Mouse (Mus musculus) intestine, embryonic 15.5 days (tissue): ENCODE data around the gene Usp37. TPM values are rescaled to one million over a fixed set of nuclear protein-coding genes. Genes with fewer than 3 reads are reported as not detected.
"Not testable (repeated sequence)": the region's sequence is repeated elsewhere in the genome, so short reads cannot be mapped to it uniquely, and the experiment has no call there.

Source experiments
- ATAC-seq: fragments of 200-750 bp; cut with Nextera tagmentation; 2 replicates; pipeline ENCODE4 v1.8.0; 2017; ENCODE audit warnings: moderate TSS enrichment, moderate library complexity
- H3K27ac ChIP-seq: fragments of 300-500 bp; sonication (generic); 2 replicates; pipeline ENCODE4 v1.5.1; 2015; ENCODE audit warnings: mild to moderate bottlenecking, inconsistent platforms
- H3K27me3 ChIP-seq: fragments of 300-500 bp; sonication (generic); replicated peaks from 2 replicates; pipeline ENCODE4 v1.6.1; 2015; ENCODE audit warnings: inconsistent platforms
- H3K36me3 ChIP-seq: fragments of 300-500 bp; sonication (generic); 2 replicates; pipeline ENCODE4 v1.6.1; 2015; ENCODE audit warnings: inconsistent platforms
- H3K4me1 ChIP-seq: fragments of 300-500 bp; sonication (generic); replicated peaks from 2 replicates; pipeline ENCODE4 v1.6.1; 2015; ENCODE audit warnings: inconsistent platforms
- H3K4me2 ChIP-seq: fragments of 300-500 bp; sonication (generic); replicated peaks from 2 replicates; pipeline ENCODE4 v1.6.1; 2015; ENCODE audit warnings: mild to moderate bottlenecking, inconsistent platforms
- H3K4me3 ChIP-seq: fragments of 300-500 bp; sonication (generic); replicated peaks from 2 replicates; pipeline ENCODE4 v1.5.1; 2015; ENCODE audit warnings: inconsistent platforms
- H3K9ac ChIP-seq: fragments of 300-500 bp; sonication (generic); 2 replicates; pipeline ENCODE4 v1.6.1; 2015; ENCODE audit warnings: inconsistent platforms
- H3K9me3 ChIP-seq: fragments of 300-500 bp; sonication (generic); 2 replicates; pipeline ENCODE4 v1.6.1; 2016; ENCODE audit warnings: inconsistent platforms
- WGBS: fragments of 180-500 bp; shearing (Covaris S2); methylation state at CpG from one replicate; pipeline ENCODE4 v1.1.7; 2015; 5-methylcytosine and 5-hydroxymethylcytosine counted together
- polyA plus RNA-seq: library from polyadenylated mRNA; unstranded; fragments of >200 nt; fragmentation: Nextera tagmentation; extraction: Ambion mirVana; gene quantifications from 2 replicates; pipeline ENCODE4 v1.2.1, GENCODE M21; 2015

Usp37 gene
- polyA plus RNA-seq, 1 experiment from 2014 or later, result 26.0 TPM

GRCm38 (mm10) chr1:74524746-74525145, 19.3 kb downstream of the Usp37 start:
- Histone ChIP-seq H3K27me3 (no peaks in the 10 kb centered on the region), H3K4me2 (no peak overlapping the region), H3K4me3 (no peak overlapping the region), H3K27ac (no peak overlapping the region), H3K36me3 (peaks cover 30% of the 10 kb centered on the region), H3K9me3 (no peaks in the 10 kb centered on the region), H3K4me1 (no peaks in the 10 kb centered on the region), H3K9ac (no peak overlapping the region)
- ATAC-seq, result no peak
- 88% methylated on average over 4 of the region's 4 CpGs for WGBS

- no peak overlapping the region for H3K27ac ChIP-seq
- H3K36me3 ChIP-seq, result peaks cover 16% of the 10 kb centered on the region
- no peaks in the 10 kb centered on the region for H3K4me1 ChIP-seq
- ATAC-seq, result no peak
- no peak overlapping the region for H3K4me2 ChIP-seq
- no peak overlapping the region for H3K9ac ChIP-seq
- no peaks in the 10 kb centered on the region for H3K9me3 ChIP-seq
- no peak overlapping the region for H3K4me3 ChIP-seq
- H3K27me3 ChIP-seq, result no peaks in the 10 kb centered on the region
These were observed 24.2 kb downstream of the Usp37 start for GRCm38 (mm10) chr1:74519875-74520274.

- not testable (repeated sequence) for H3K4me3 ChIP-seq, H3K4me2 ChIP-seq, H3K9ac ChIP-seq, H3K36me3 ChIP-seq, H3K4me1 ChIP-seq, H3K27ac ChIP-seq, H3K27me3 ChIP-seq, H3K9me3 ChIP-seq
- peak; percentile 60 for ATAC-seq
- 67% methylated on average over 1 of the region's 1 CpGs for WGBS
These were observed 31.1 kb downstream of the Usp37 start for GRCm38 (mm10) chr1:74512999-74513398.

- Histone ChIP-seq H3K36me3 (0 out of 2 replicates have a peak, but pooled peaks cover 3% of the 10 kb centered on the region), H3K9ac (no peak overlapping the region), H3K4me2 (no peak overlapping the region), H3K4me3 (no peak overlapping the region), H3K27me3 (no peaks in the 10 kb centered on the region), H3K27ac (no peak overlapping the region), H3K4me1 (peaks cover 10% of the 10 kb centered on the region), H3K9me3 (no peaks in the 10 kb centered on the region)
- no peak for ATAC-seq
- WGBS, result 86% methylated on average over 5 of the region's 5 CpGs
These were observed 32.8 kb downstream of the Usp37 start for GRCm38 (mm10) chr1:74511306-74511705.

GRCm38 (mm10) chr1:74507780-74508179, 36.3 kb downstream of the Usp37 start:
- peak overlapping the region; percentile 71 for H3K4me2 ChIP-seq

GRCm38 (mm10) chr1:74506471-74506881, 37.6 kb downstream of the Usp37 start:
- peak overlapping the region; percentile 88 for H3K27ac ChIP-seq
- H3K9ac ChIP-seq, result peak overlapping the region; percentile 92
- under 1% methylated on average over 34 of the region's 34 CpGs for WGBS
- H3K4me3 ChIP-seq, result peak overlapping the region; percentile 87
- no peaks in the 10 kb centered on the region for H3K9me3 ChIP-seq
- no peaks in the 10 kb centered on the region for H3K27me3 ChIP-seq
- peak overlapping the region; percentile 71 for H3K4me2 ChIP-seq
- H3K4me1 ChIP-seq, result peaks cover 14% of the 10 kb centered on the region
- no peaks in the 10 kb centered on the region for H3K36me3 ChIP-seq
- peak; percentile 26 for ATAC-seq

More at GRCm38 (mm10) chr1:74507780-74508179, 36.3 kb downstream of the Usp37 start:
- no peak for ATAC-seq
- no peak overlapping the region for H3K4me3 ChIP-seq
- no peaks in the 10 kb centered on the region for H3K27me3 ChIP-seq
- peaks cover 14% of the 10 kb centered on the region for H3K4me1 ChIP-seq
- 0 out of 2 replicates have a peak, but pooled peaks cover 2% of the 10 kb centered on the region for H3K36me3 ChIP-seq
- 94% methylated on average over 2 of the region's 2 CpGs for WGBS
- H3K9me3 ChIP-seq, result no peaks in the 10 kb centered on the region
- H3K9ac ChIP-seq, result no peak overlapping the region
- no peak overlapping the region for H3K27ac ChIP-seq

GRCm38 (mm10) chr1:74505721-74506464, 38.2 kb downstream of the Usp37 start, which contains the start of gene Cnot9:
Cnot9 (plus strand) TSS chr1:74506058.
- no peaks in the 10 kb centered on the region for H3K27me3 ChIP-seq
- H3K9me3 ChIP-seq, result no peaks in the 10 kb centered on the region
- ATAC-seq, result peak; percentile 100
- H3K27ac ChIP-seq, result peak within 1 kb of the TSS; percentile 88
- H3K9ac ChIP-seq, result peak within 1 kb of the TSS; percentile 92
- H3K4me2 ChIP-seq, result peak within 1 kb of the TSS; percentile 71
- WGBS, result under 1% methylated on average over 63 of the region's 64 CpGs
- H3K4me3 ChIP-seq, result peak within 1 kb of the TSS; percentile 87
- peaks cover 14% of the 10 kb centered on the region for H3K4me1 ChIP-seq
- H3K36me3 ChIP-seq, result no peaks in the 10 kb centered on the region

- peak overlapping the region; percentile 65 for H3K9ac ChIP-seq
- H3K4me1 ChIP-seq, result peaks cover 14% of the 10 kb centered on the region
- ATAC-seq, result peak; percentile 78
- peak overlapping the region; percentile 87 for H3K4me3 ChIP-seq
- no peaks in the 10 kb centered on the region for H3K27me3 ChIP-seq
- H3K36me3 ChIP-seq, result no peaks in the 10 kb centered on the region
- WGBS, result 0% methylated on average over 22 of the region's 22 CpGs
- H3K27ac ChIP-seq, result peak overlapping the region; percentile 52
- H3K4me2 ChIP-seq, result peak overlapping the region; percentile 61
- no peaks in the 10 kb centered on the region for H3K9me3 ChIP-seq
These were observed 38.7 kb downstream of the Usp37 start for GRCm38 (mm10) chr1:74505393-74505720.

GRCm38 (mm10) chr1:74501106-74501505, 43.0 kb downstream of the Usp37 start:
- no peak overlapping the region for H3K9ac ChIP-seq
- no peak overlapping the region for H3K4me2 ChIP-seq
- WGBS, result 72% methylated on average over 1 of the region's 1 CpGs
- no peaks in the 10 kb centered on the region for H3K36me3 ChIP-seq
- H3K27ac ChIP-seq, result no peak overlapping the region
- no peak for ATAC-seq
- H3K4me3 ChIP-seq, result no peak overlapping the region
- H3K27me3 ChIP-seq, result no peaks in the 10 kb centered on the region
- H3K9me3 ChIP-seq, result no peaks in the 10 kb centered on the region
- H3K4me1 ChIP-seq, result peaks cover 3% of the 10 kb centered on the region; the same call in 1 of the 2 replicates

- Histone ChIP-seq H3K4me3 (no peak overlapping the region), H3K36me3 (peaks cover 17% of the 10 kb centered on the region), H3K9ac (no peak overlapping the region), H3K27ac (no peak overlapping the region), H3K9me3 (no peaks in the 10 kb centered on the region), H3K4me2 (no peak overlapping the region), H3K4me1 (no peaks in the 10 kb centered on the region), H3K27me3 (no peaks in the 10 kb centered on the region)
- 97% methylated on average over 5 of the region's 5 CpGs for WGBS
- no peak for ATAC-seq
These were observed 58.3 kb downstream of the Usp37 start for GRCm38 (mm10) chr1:74485792-74486191.

- H3K27me3 ChIP-seq, result no peaks in the 10 kb centered on the region
- H3K4me3 ChIP-seq, result no peak overlapping the region
- peaks cover 6% of the 10 kb centered on the region for H3K36me3 ChIP-seq
These were observed 83.8 kb downstream of the Usp37 start for GRCm38 (mm10) chr1:74460273-74460672.

GRCm38 (mm10) chr1:74452611-74453045, 91.5 kb downstream of the Usp37 start:
- H3K27ac ChIP-seq, result 0 out of 2 replicates have a peak overlapping the region, but pooled peaks have one; percentile 45
- H3K4me2 ChIP-seq, result no peak overlapping the region
- peaks cover 10% of the 10 kb centered on the region; the same call in 1 of the 2 replicates for H3K36me3 ChIP-seq

More at GRCm38 (mm10) chr1:74460273-74460672, 83.8 kb downstream of the Usp37 start:
- ATAC-seq, result no peak
- Histone ChIP-seq H3K9ac (no peak overlapping the region), H3K27ac (no peak overlapping the region), H3K9me3 (no peaks in the 10 kb centered on the region), H3K4me1 (no peaks in the 10 kb centered on the region), H3K4me2 (no peak overlapping the region)
- 67% methylated on average over 2 of the region's 2 CpGs for WGBS

GRCm38 (mm10) chr1:74444538-74444937, 99.5 kb downstream of the Usp37 start:
- H3K27ac ChIP-seq, result no peak overlapping the region
- H3K9me3 ChIP-seq, result no peaks in the 10 kb centered on the region
- H3K9ac ChIP-seq, result no peak overlapping the region
- H3K36me3 ChIP-seq, result peaks cover 9% of the 10 kb centered on the region
- H3K27me3 ChIP-seq, result no peaks in the 10 kb centered on the region
- H3K4me2 ChIP-seq, result no peak overlapping the region
- no peaks in the 10 kb centered on the region for H3K4me1 ChIP-seq
- H3K4me3 ChIP-seq, result no peak overlapping the region
- 91% methylated on average over 2 of the region's 2 CpGs for WGBS
- no peak for ATAC-seq

More at GRCm38 (mm10) chr1:74452611-74453045, 91.5 kb downstream of the Usp37 start:
- Histone ChIP-seq H3K9me3 (no peaks in the 10 kb centered on the region), H3K4me3 (no peak overlapping the region), H3K4me1 (no peaks in the 10 kb centered on the region), H3K27me3 (no peaks in the 10 kb centered on the region), H3K9ac (no peak overlapping the region)
- 34% methylated on average over 4 of the region's 4 CpGs for WGBS
- ATAC-seq, result peak; percentile 94
